Mouse (Mus musculus): ENCODE measurements around the gene Ntsr1.

DNA sequence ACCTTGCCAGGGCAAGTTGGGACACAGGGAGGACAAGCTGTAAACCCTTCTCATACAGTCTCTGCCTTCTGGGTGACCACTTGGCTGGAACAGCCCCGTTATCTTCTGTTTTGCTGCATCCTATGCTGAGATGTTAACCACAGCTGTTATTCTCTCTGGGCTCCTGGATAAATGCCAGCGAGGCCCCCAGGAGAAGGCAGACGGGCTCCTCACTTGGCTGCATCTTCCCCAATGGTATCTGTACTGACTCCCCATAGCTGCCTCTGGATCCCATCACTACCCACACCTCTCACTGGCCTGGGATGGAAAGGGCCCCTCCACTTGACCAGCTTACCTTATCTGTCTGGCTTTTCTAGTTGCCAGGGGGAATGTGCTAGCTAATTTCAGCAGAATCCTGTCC is 13.2 kb downstream of the Ntsr1 start:
- no peak for TF ChIP-seq CTCF (IDR thresholded peaks at IDR 0.05; ENCODE audit: low read depth)
- no peak for TF ChIP-seq EP300 (IDR thresholded peaks at IDR 0.05; ENCODE audit: low read depth)

All from heart, postnatal 0 days (tissue).